Mouse (Mus musculus) pancreas, adult 10 weeks (tissue): ENCODE results near the gene Gimap4. TPM values are rescaled to one million over a fixed set of nuclear protein-coding genes. Genes with fewer than 3 reads are reported as not detected.

Source experiments
- polyA plus RNA-seq: library from polyadenylated mRNA; stranded (reverse); fragments of 350-450 nt; fragmentation: Illumina TruSeq; extraction: RNeasy Lipid Tissue Mini Kit (QIAGEN cat#74804); gene quantifications from one replicate; pipeline ENCODE4 v1.2.3, GENCODE M21; 2015; ENCODE audit warnings: low read depth, low replicate concordance; ENCODE audit not compliant: insufficient read depth

Gene Gimap4
- 21.8 TPM for polyA plus RNA-seq

DNA sequence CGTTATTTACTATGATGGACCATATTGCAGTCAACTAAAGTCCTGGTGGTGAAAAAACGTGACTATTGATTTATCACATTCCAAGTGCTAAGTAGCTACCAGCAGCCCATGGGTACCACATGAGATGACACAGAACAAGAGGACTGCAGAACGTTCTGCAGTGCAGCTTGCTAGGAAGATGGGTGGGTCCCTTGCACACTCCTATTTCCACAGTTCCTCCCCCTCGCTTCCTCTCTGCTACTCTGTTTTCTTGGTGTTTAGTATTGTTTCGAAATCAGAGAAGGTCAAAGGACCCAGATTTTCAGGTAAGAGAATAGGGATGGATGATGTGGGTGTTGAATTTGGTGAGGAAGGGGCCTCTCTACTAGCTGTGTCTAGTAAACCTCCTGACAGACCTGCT is at the start of gene Gimap4:
TSS of gene Gimap4 (plus strand) at position 231 of the 400 bp plus-strand sequence.

GRCm38 (mm10) chr6:48646995-48647394 is 37.4 kb upstream of the Gimap4 start, which contains the start of gene Gimap8:
TSS of gene Gimap8 (plus strand) at chr6:48647234.

GRCm38 (mm10) chr6:48675931-48676859 is 8.2 kb upstream of the Gimap4 start, which contains the start of gene Gimap9:
TSS of gene Gimap9 (plus strand) at chr6:48676129.

GRCm38 (mm10) chr6:48718455-48718854 is 34.1 kb downstream of the Gimap4 start, which contains the start of the genes Gm28053 and Gimap7:
TSS of gene Gm28053 (plus strand) at chr6:48718607.
TSS of gene Gimap7 (plus strand) at chr6:48718621.

GRCm38 (mm10) chr6:48738961-48739779 is 54.8 kb downstream of the Gimap4 start, which contains the start of gene Gimap1:
TSS of gene Gimap1 (plus strand) at chr6:48739054.

Other genes starting within 250 kb of the Gimap4 start
- 10.7 TPM for gene Zfp467, start 238.7 kb upstream of the Gimap4 start, polyA plus RNA-seq
- 0.68 TPM for gene Sspo, start 236.3 kb upstream of the Gimap4 start, polyA plus RNA-seq
- gene Atp6v0e2, start 146.9 kb upstream of the Gimap4 start, polyA plus RNA-seq = 9.6 TPM
- gene Lrrc61, start 129.8 kb upstream of the Gimap4 start, polyA plus RNA-seq = 2.2 TPM
- gene Rarres2, start 111.8 kb upstream of the Gimap4 start, polyA plus RNA-seq = 112 TPM
- gene Gm45021, start 94.9 kb upstream of the Gimap4 start, polyA plus RNA-seq = not detected
- 4.4 TPM for gene Repin1, start 90.7 kb upstream of the Gimap4 start, polyA plus RNA-seq
- not detected for gene Gm44965, start 90.6 kb upstream of the Gimap4 start, polyA plus RNA-seq
- 0.96 TPM for gene Zfp775, start 82.5 kb upstream of the Gimap4 start, polyA plus RNA-seq
- gene AI854703, start 57.8 kb upstream of the Gimap4 start, polyA plus RNA-seq = not detected
- gene Gimap8, start 37.3 kb upstream of the Gimap4 start, polyA plus RNA-seq = 4.8 TPM
- gene Gimap9, start 8.4 kb upstream of the Gimap4 start, polyA plus RNA-seq = 4.9 TPM
- gene Gimap6, start 23.7 kb downstream of the Gimap4 start, polyA plus RNA-seq = 20.6 TPM
- not detected for gene Gm28053, start 34.1 kb downstream of the Gimap4 start, polyA plus RNA-seq
- gene Gimap7, start 34.1 kb downstream of the Gimap4 start, polyA plus RNA-seq = not detected
- 4.0 TPM for gene Gimap1, start 54.5 kb downstream of the Gimap4 start, polyA plus RNA-seq
- 4.9 TPM for gene Gimap5, start 61.6 kb downstream of the Gimap4 start, polyA plus RNA-seq
- 2.9 TPM for gene Gimap3, start 86.3 kb downstream of the Gimap4 start, polyA plus RNA-seq
- gene Tmem176a, start 156.4 kb downstream of the Gimap4 start, polyA plus RNA-seq = 37.5 TPM
- gene Tmem176b, start 156.9 kb downstream of the Gimap4 start, polyA plus RNA-seq = 73.9 TPM
- not detected for gene Aoc1, start 188.3 kb downstream of the Gimap4 start, polyA plus RNA-seq
- gene 1600015I10Rik, start 245.3 kb downstream of the Gimap4 start, polyA plus RNA-seq = not detected